Mouse (Mus musculus) left cerebral cortex, adult 6 months (tissue): ENCODE data around the gene Prkd3. TPM values are rescaled to one million over a fixed set of nuclear protein-coding genes. Genes with fewer than 3 reads are reported as not detected.

Experiments
- long read RNA-seq, 2 experiments: library from polyadenylated mRNA; unstranded; transcript quantifications; one replicate each; pipeline ENCODE4 v2.0.0; 2019 to 2020
- polyA plus RNA-seq: library from polyadenylated mRNA; unstranded; fragments of <200 nt; fragmentation: Nextera tagmentation; gene quantifications from 2 replicates; pipeline ENCODE4 v1.2.3, GENCODE M21; 2021

Prkd3 gene
- 2.8 and 3.3 TPM in 2 replicates for polyA plus RNA-seq
- long read RNA-seq, experiment 1, full-length matches to known transcripts, result 20 of 30 reads
- long read RNA-seq, experiment 1, partial matches to known transcripts, result 5 of 30 reads
- long read RNA-seq, experiment 1, other reads (novel, unspliced or antisense), result 5 of 30 reads
- long read RNA-seq, experiment 2, partial matches to known transcripts, result 0 of 4 reads
- long read RNA-seq, experiment 2, other reads (novel, unspliced or antisense), result 4 of 4 reads

DNA sequence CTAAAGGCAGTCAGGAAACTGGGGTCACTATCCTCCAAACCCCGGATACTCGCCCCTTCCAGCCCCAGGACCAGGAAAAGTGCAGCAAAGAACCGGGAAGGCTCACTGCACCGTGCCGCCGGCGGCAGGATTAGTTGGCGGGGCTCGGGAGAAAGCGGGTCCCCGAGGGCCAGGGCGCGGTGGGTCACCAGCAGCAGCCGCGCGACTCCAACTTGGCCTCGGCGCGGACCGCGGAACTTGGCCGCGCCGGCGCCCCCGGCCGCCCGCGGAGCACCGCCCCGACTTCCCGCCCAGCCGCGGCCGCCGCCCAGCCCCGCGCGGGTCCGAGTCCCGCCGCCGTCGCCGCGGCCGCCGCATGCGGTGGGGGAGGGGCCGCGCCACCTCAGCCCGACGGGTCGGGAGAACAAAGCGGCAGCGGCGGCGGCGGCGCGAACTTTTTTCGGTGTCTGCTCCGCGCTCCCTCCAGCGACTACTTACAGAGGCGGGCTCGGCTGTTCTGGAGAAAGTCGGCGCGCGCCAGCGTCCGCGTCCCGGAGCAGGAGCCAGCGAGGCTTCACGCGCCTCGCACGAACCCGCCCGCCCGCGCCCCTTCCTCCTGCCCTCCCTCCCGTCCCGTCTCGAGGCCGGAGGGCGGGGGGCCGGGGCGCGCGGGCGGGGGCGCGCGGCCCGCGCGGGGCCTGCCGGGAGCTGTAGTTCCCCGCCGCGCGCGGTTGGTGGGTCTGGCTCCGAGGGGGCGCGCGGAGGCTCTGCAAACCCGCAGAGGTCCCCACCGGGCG, at the start of gene Prkd3:
Prkd3 (minus strand) TSS at position 609 of the 776 bp plus-strand sequence.

GRCm38 (mm10) chr17:79051606-79052005, 31.0 kb upstream of the Prkd3 start, which contains the start of gene Qpct:
Gene Qpct, plus strand, starts transcription at chr17:79051906.

GRCm38 (mm10) chr17:78936466-78937228, 84.0 kb downstream of the Prkd3 start, which contains the start of the genes Cebpz and Ndufaf7:
Gene Cebpz, minus strand, starts transcription at chr17:78937066.
Gene Ndufaf7, plus strand, starts transcription at chr17:78937136.

DNA sequence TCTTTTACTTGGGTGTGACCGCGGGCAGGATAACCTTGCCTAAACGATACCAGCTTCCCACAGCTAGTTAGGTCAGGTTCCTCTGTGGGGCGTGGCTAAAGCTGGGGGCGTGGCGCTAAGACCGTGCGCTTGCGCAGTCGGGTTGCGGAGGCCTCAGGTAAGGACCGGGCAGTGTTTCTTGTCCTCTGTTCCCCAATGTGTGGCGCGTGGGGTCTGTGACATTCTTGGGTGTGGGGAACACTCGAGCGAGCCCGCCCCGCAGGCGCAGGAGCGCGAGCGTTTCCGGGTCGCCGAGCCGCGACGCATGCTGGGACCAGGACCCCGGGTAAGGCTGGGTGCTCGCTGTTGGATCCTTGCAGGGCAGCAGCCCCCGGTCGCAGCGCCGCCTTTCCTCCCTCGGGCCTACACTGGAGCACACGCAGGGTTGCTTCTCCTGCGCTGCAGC, 104.2 kb downstream of the Prkd3 start, which contains the start of gene Cebpzos:
Cebpzos (plus strand) TSS at position 132 of the 445 bp plus-strand sequence.

DNA sequence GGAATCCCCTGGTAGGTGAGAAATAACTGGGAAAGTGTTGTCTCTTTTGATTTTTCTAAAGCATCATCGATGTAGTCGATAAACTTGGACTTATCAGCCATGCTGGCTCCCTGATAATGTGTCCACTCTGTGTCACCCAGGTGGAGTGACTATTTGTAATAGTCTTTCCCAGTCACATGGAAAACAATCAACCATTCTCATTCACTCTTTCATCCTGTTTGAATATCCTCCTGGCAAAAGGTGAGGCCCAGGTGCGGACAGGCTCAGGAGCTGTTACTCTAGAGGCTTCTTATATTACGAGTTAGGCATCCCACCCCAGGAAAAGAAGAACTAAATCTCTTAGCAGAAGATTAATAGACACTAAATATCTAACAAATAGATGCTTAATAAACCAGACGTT, 113.7 kb downstream of the Prkd3 start, which contains the start of gene Sult6b1:
Sult6b1 (minus strand) TSS at position 101 of the 400 bp plus-strand sequence.

Other genes starting within 250 kb of the Prkd3 start
- gene Heatr5b, start 185.5 kb downstream of the Prkd3 start, polyA plus RNA-seq, result 7.6 and 7.9 TPM in 2 replicates
- 46.9 and 54.1 TPM in 2 replicates for gene Gpatch11, start 185.2 kb downstream of the Prkd3 start, polyA plus RNA-seq
- 2.4 and 3.2 TPM in 2 replicates for gene Eif2ak2, start 138.2 kb downstream of the Prkd3 start, polyA plus RNA-seq
- gene Sult6b1, start 113.8 kb downstream of the Prkd3 start, polyA plus RNA-seq, result not detected in 2 replicates
- 178 and 180 TPM in 2 replicates for gene Cebpzos, start 104.3 kb downstream of the Prkd3 start, polyA plus RNA-seq
- gene Cebpz, start 83.8 kb downstream of the Prkd3 start, polyA plus RNA-seq, result 32.6 and 36.2 TPM in 2 replicates
- gene Ndufaf7, start 83.7 kb downstream of the Prkd3 start, polyA plus RNA-seq, result 82.2 and 87.4 TPM in 2 replicates
- gene Qpct, start 31.1 kb upstream of the Prkd3 start, polyA plus RNA-seq, result 12.4 and 16.2 TPM in 2 replicates